Mouse (Mus musculus) forebrain, embryonic 15.5 days (tissue): ENCODE data around the gene Arl14ep. TPM values are rescaled to one million over a fixed set of nuclear protein-coding genes. Genes with fewer than 3 reads are reported as not detected.
"Not testable (repeated sequence)": the region's sequence is repeated elsewhere in the genome, so short reads cannot be mapped to it uniquely, and the experiment has no call there.

Experiments used
- ATAC-seq: fragments of 200-750 bp; cut with Nextera tagmentation; replicated peaks from 2 replicates; pipeline ENCODE4 v1.8.0; 2017; ENCODE audit warnings: mild to moderate bottlenecking, moderate TSS enrichment, moderate library complexity
- H3K27ac ChIP-seq: fragments of 300-500 bp; sonication (generic); replicated peaks from 2 replicates; pipeline ENCODE4 v1.5.1; 2015; ENCODE audit warnings: mild to moderate bottlenecking, inconsistent platforms
- H3K27me3 ChIP-seq: fragments of 300-500 bp; sonication (generic); 2 replicates; pipeline ENCODE4 v1.6.1; 2015; ENCODE audit warnings: inconsistent platforms
- H3K36me3 ChIP-seq: fragments of 300-500 bp; sonication (generic); 2 replicates; pipeline ENCODE4 v1.6.1; 2015; ENCODE audit warnings: mild to moderate bottlenecking, inconsistent platforms
- H3K4me1 ChIP-seq: fragments of 300-500 bp; sonication (generic); 2 replicates; pipeline ENCODE4 v1.6.1; 2015; ENCODE audit warnings: inconsistent platforms
- H3K4me2 ChIP-seq: fragments of 300-500 bp; sonication (generic); replicated peaks from 2 replicates; pipeline ENCODE4 v1.6.1; 2015; ENCODE audit warnings: mild to moderate bottlenecking, inconsistent platforms
- H3K4me3 ChIP-seq: fragments of 300-500 bp; sonication (generic); 2 replicates; pipeline ENCODE4 v1.5.1; 2015; ENCODE audit warnings: mild to moderate bottlenecking, inconsistent platforms
- H3K9ac ChIP-seq: fragments of 300-500 bp; sonication (generic); replicated peaks from 2 replicates; pipeline ENCODE4 v1.6.1; 2015; ENCODE audit warnings: mild to moderate bottlenecking, inconsistent platforms
- H3K9me3 ChIP-seq: fragments of 300-500 bp; sonication (generic); 2 replicates; pipeline ENCODE4 v1.6.1; 2016; ENCODE audit warnings: inconsistent platforms
- WGBS: fragments of 180-500 bp; shearing (Covaris S2); methylation state at CpG from one replicate; pipeline ENCODE4 v1.1.7; 2015; ENCODE audit warnings: mixed read lengths; 5-methylcytosine and 5-hydroxymethylcytosine counted together
- polyA plus RNA-seq: library from polyadenylated mRNA; unstranded; fragments of >200 nt; fragmentation: Nextera tagmentation; extraction: Ambion mirVana; gene quantifications from 2 replicates; pipeline ENCODE4 v1.2.1, GENCODE M21; 2015

The Arl14ep gene
- 37.7 TPM in 2 replicates for polyA plus RNA-seq

DNA sequence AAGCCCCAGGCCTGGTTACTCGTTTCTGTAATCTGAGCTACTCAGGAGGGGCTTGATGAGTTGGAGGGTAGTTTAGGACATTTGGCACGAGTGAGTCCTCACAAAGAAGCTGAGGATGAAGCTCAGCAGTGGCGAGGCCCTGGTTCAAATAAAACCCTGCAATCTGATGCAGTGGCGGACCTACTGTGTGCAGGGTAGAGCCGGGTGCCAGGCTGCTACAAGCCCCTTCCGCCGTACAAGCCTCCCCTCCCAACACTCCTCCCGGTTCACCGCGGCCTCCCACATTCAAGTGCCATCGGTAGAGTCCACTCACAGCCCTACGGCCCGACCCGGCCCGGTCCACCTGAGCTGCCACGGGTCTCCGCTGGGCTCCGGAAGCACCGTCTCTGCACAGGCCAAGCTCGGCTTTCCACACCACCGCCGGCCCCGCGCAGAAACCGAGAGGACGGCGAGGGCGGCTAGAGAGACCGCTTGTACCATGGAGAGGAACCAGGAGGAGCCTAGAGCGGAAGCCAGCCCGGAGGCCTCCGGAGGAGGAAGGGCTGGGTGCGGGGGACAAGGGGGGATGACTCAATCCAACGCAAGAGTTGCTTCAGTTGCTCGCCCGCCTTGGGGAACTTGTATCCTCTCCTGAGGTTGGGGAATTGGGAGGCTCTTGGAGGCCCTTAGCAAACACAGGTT, at the start of gene Arl14ep:
TSS of gene Arl14ep (minus strand) at position 466 of the 681 bp plus-strand sequence.
- H3K4me3 ChIP-seq = peak within 1 kb of the TSS; percentile 81
- no peaks in the 10 kb centered on the region for H3K36me3 ChIP-seq
- peak within 1 kb of the TSS; percentile 92 for H3K9ac ChIP-seq
- peak within 1 kb of the TSS; percentile 57 for H3K4me2 ChIP-seq
- no peaks in the 10 kb centered on the region for H3K9me3 ChIP-seq
- H3K27ac ChIP-seq = peak within 1 kb of the TSS; percentile 57
- ATAC-seq = peak; percentile 99
- under 1% methylated on average over 36 of the region's 36 CpGs for WGBS
- H3K27me3 ChIP-seq = no peaks in the 10 kb centered on the region
- H3K4me1 ChIP-seq = peaks cover 10% of the 10 kb centered on the region

DNA sequence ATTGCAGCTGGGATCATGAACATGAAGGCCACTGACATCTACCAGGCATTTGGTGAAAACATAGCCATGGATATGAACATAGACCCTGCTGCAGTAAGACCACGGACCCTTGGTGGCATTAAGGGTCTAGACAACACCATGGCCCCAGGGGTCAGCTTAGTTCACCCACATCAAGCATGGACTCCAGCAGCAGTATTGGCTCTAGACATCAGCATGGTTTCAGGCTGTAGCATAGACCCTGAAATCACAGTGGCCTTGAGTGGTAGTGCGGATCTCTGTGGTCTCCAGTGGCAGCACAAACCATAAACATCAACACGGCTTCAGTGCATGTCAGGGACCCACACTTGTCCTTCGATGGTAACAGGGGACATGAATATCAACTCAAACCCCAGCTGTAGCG, 48.5 kb upstream of the Arl14ep start:
- WGBS = 95% methylated on average over 5 of the region's 5 CpGs
- Histone ChIP-seq H3K9me3 (no peaks in the 10 kb centered on the region), H3K4me2 (no peak overlapping the region), H3K4me1 (no peaks in the 10 kb centered on the region), H3K27ac (no peak overlapping the region), H3K36me3 (no peaks in the 10 kb centered on the region), H3K9ac (no peak overlapping the region), H3K27me3 (no peaks in the 10 kb centered on the region), H3K4me3 (no peak overlapping the region)
- ATAC-seq = no peak

GRCm38 (mm10) chr2:107019331-107019730, 45.1 kb upstream of the Arl14ep start:
- no peaks in the 10 kb centered on the region for H3K4me1 ChIP-seq

DNA sequence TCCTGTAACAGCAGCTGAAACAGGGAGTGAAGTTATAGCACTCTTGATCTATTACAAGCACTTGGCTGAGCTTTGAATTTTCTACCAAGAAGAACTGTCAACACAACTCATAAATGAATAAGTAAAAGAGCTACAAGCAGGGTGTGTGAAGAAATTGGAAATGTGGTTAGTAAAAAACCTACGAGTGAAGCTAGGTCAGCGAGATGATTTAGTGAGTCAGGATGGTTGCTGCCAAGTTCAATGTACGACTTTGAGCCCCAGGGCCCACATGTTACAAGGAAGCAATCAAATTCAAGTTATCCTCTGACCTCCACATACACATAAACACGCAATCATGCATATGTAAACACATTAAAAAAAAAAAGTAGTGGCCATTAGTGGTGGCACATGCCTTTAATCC, 38.9 kb upstream of the Arl14ep start:
- no peaks in the 10 kb centered on the region for H3K27me3 ChIP-seq
- H3K9ac ChIP-seq = no peak overlapping the region
- no peak for ATAC-seq
- H3K9me3 ChIP-seq = no peaks in the 10 kb centered on the region
- WGBS = 86% methylated on average over 4 of the region's 4 CpGs
- no peaks in the 10 kb centered on the region for H3K4me1 ChIP-seq
- H3K27ac ChIP-seq = no peak overlapping the region
- H3K4me3 ChIP-seq = no peak overlapping the region
- H3K36me3 ChIP-seq = no peaks in the 10 kb centered on the region
- H3K4me2 ChIP-seq = no peak overlapping the region

More at GRCm38 (mm10) chr2:107019331-107019730, 45.1 kb upstream of the Arl14ep start:
- Histone ChIP-seq H3K4me2 (no peak overlapping the region), H3K9me3 (no peaks in the 10 kb centered on the region), H3K27ac (no peak overlapping the region), H3K36me3 (no peaks in the 10 kb centered on the region), H3K27me3 (no peaks in the 10 kb centered on the region), H3K9ac (no peak overlapping the region), H3K4me3 (no peak overlapping the region)
- no peak for ATAC-seq
- 63% methylated on average over 2 of the region's 2 CpGs for WGBS

DNA sequence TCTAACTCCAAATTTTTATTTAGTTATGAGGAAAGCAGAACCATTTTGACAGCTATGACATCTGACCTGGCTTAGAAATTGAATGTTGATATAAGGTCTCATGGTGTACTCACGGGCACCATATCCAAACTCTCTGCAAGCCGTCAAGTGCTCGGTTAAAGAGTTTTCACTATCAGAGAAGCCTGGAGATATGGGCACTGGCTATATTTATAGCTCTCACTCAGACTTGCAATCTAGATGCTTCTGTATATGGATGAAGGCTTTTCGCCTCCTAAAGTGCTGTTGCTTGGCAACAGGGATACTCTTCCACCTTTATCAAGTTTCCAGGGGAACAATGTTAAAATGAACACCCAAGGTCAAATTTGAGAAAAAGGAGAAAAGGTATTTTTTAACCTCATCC, 38.1 kb upstream of the Arl14ep start:
- no peak for ATAC-seq
- Histone ChIP-seq H3K27ac (no peak overlapping the region), H3K9ac (no peak overlapping the region), H3K27me3 (no peaks in the 10 kb centered on the region), H3K4me3 (no peak overlapping the region), H3K36me3 (no peaks in the 10 kb centered on the region), H3K9me3 (no peaks in the 10 kb centered on the region), H3K4me1 (no peaks in the 10 kb centered on the region), H3K4me2 (no peak overlapping the region)
- WGBS = 90% methylated on average over 4 of the region's 4 CpGs

GRCm38 (mm10) chr2:107010160-107010559, 35.9 kb upstream of the Arl14ep start:
- ATAC-seq = no peak
- WGBS = 76% methylated on average over 6 of the region's 6 CpGs

DNA sequence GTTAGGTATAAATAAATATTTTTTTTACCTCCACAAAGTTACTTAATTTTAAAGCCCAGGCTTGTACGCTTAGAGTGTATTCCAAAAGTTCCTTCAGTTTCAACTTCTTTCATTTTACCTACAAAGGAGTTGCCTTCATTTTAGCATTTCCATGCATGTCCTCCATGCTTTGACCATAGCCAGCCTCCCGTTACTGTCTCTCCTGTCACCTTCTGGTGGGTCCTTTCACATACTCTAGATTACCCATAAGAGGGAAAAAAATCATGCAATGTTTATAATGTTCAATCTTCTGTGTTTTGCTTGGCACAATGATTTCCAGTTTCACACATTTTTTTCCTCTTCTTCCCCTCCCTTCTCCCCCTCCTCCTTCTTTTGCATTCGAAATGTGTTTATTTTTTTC, 32.2 kb upstream of the Arl14ep start:
- no peak overlapping the region for H3K4me2 ChIP-seq
- WGBS = 77% methylated on average over 3 of the region's 3 CpGs
- ATAC-seq = no peak

More at GRCm38 (mm10) chr2:107010160-107010559, 35.9 kb upstream of the Arl14ep start:
- no peak overlapping the region for H3K9ac ChIP-seq
- no peak overlapping the region for H3K27ac ChIP-seq
- H3K9me3 ChIP-seq = no peaks in the 10 kb centered on the region
- H3K4me2 ChIP-seq = no peak overlapping the region
- H3K4me3 ChIP-seq = no peak overlapping the region
- no peaks in the 10 kb centered on the region for H3K36me3 ChIP-seq
- no peaks in the 10 kb centered on the region for H3K4me1 ChIP-seq
- H3K27me3 ChIP-seq = no peaks in the 10 kb centered on the region

DNA sequence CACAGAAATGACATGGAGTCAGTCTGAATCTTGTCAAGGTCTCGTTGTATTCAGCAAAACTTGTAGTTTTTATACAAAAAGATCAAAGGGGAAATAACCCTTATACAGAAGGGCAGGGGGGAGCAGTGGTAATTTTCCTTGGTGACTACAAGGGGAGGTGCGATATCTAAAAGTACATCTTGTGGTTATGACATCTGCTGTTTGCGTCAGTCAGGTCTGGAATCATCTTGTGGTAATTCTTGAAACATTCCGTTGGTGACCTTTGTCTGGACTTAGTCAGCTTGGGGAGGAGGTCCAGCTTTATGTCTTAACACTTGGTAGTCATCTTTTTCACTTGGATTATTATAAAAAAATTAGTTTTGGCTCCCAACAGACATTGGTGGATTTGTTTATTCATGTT, 31.7 kb upstream of the Arl14ep start:
- not testable (repeated sequence) for H3K9me3 ChIP-seq, H3K36me3 ChIP-seq, H3K4me2 ChIP-seq, H3K27me3 ChIP-seq, H3K4me3 ChIP-seq, H3K27ac ChIP-seq, H3K4me1 ChIP-seq, H3K9ac ChIP-seq, ATAC-seq
- 91% methylated on average over 4 of the region's 4 CpGs for WGBS

More for the DNA sequence above, 32.2 kb upstream of the Arl14ep start:
- no peak overlapping the region for H3K9ac ChIP-seq
- H3K4me3 ChIP-seq = no peak overlapping the region
- no peaks in the 10 kb centered on the region for H3K4me1 ChIP-seq
- H3K9me3 ChIP-seq = no peaks in the 10 kb centered on the region
- H3K27me3 ChIP-seq = no peaks in the 10 kb centered on the region
- no peak overlapping the region for H3K27ac ChIP-seq
- H3K36me3 ChIP-seq = no peaks in the 10 kb centered on the region

DNA sequence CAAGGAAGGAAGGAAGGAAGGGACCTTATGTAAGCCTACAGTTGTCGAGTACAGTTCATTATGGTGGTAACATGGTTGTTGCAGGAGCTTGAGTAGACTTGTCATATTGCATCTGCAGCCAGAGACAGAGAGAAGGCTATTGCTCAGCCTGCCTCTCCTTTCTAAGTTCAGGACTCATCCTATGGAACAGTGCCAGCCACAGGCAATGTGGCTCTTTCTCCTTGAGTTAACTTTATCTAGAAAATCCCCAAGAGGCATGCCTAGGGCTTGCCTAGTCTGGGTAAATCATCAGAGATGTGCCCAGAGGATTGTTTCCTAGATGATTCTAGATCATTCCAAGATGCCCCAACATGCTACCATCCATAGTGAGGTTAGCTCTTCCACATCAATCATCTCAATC, 17.0 kb upstream of the Arl14ep start:
- H3K9ac ChIP-seq = no peak overlapping the region
- ATAC-seq = no peak
- no peak overlapping the region for H3K27ac ChIP-seq
- 92% methylated on average over 1 of the region's 1 CpGs for WGBS
- no peaks in the 10 kb centered on the region for H3K9me3 ChIP-seq
- H3K36me3 ChIP-seq = no peaks in the 10 kb centered on the region
- no peaks in the 10 kb centered on the region for H3K4me1 ChIP-seq
- H3K4me3 ChIP-seq = no peak overlapping the region
- H3K4me2 ChIP-seq = no peak overlapping the region
- no peaks in the 10 kb centered on the region for H3K27me3 ChIP-seq

DNA sequence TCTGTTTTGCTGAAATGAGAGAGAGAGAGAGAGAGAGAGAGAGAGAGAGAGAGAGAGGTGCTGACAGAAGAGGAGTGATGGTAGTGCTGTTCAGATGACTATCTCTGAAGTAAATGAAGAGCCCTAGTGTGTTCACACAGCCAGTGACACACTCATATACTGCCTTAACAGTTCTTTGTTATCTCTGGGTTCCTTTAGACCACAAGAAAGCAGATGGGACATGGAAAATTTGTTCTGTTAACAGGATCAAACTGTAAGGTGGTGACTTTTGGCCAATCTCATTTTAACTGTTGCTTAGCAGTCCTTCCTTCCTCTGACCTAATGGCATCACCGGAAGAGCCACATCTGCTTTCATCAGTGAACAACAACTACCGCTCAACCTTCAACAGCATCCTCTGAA, 10.7 kb upstream of the Arl14ep start:
- H3K4me2 ChIP-seq = no peak overlapping the region
- no peaks in the 10 kb centered on the region for H3K9me3 ChIP-seq
- H3K36me3 ChIP-seq = no peaks in the 10 kb centered on the region
- ATAC-seq = no peak
- WGBS = 91% methylated on average over 2 of the region's 2 CpGs
- H3K27me3 ChIP-seq = no peaks in the 10 kb centered on the region
- no peak overlapping the region for H3K27ac ChIP-seq
- no peak overlapping the region for H3K9ac ChIP-seq
- H3K4me1 ChIP-seq = no peaks in the 10 kb centered on the region
- no peak overlapping the region for H3K4me3 ChIP-seq

DNA sequence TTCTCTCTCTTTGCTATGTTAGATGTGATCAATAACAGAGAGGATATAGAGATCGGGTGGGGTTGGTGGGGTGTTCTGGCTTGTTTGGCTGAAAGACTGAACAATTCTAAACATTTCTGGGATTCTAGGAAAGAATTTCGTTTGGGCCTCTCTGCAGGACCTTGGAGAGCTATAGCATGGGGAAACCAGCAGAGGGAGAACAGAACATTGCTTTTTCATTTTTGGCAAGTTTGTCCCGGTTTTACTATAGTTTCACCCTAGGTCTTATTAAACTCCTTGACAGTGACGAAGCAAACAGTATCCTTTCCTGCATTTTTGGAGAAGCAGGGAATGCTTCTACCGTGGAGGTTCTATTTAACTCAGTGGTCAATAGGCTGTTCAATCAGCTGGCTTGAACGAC, 8.3 kb upstream of the Arl14ep start:
- H3K27me3 ChIP-seq = no peaks in the 10 kb centered on the region
- ATAC-seq = no peak
- no peaks in the 10 kb centered on the region for H3K36me3 ChIP-seq
- H3K27ac ChIP-seq = no peak overlapping the region
- 46% methylated on average over 6 of the region's 6 CpGs for WGBS
- H3K9me3 ChIP-seq = no peaks in the 10 kb centered on the region
- H3K4me1 ChIP-seq = no peaks in the 10 kb centered on the region
- no peak overlapping the region for H3K9ac ChIP-seq
- H3K4me3 ChIP-seq = no peak overlapping the region
- H3K4me2 ChIP-seq = no peak overlapping the region

DNA sequence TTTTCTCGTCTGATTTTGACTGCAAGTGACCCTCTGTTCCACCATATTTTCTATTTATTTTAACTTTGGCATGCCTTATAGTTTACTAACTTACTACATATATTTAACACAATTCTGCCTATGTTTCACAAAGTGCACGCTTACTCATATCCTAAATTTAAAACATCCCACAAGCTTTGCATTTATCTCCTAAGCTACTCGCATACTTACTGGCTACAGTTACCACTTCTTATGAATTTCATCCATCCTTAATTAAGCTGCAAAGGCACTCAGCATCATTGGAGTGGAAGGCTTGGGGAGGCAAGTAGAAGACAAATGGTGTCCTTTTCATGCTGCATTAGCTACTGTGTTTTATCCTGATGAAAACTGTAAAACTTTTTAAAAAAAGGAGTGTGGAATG, 2.2 kb upstream of the Arl14ep start:
- Histone ChIP-seq H3K4me1 (peaks cover 10% of the 10 kb centered on the region), H3K9me3 (no peaks in the 10 kb centered on the region), H3K36me3 (no peaks in the 10 kb centered on the region), H3K27me3 (no peaks in the 10 kb centered on the region), H3K9ac (no peak overlapping the region), H3K4me2 (no peak overlapping the region), H3K4me3 (no peak overlapping the region), H3K27ac (no peak overlapping the region)
- 90% methylated on average over 3 of the region's 3 CpGs for WGBS
- ATAC-seq = no peak
